Mouse (Mus musculus) cerebellum, adult 18-20 months (tissue): Measurements from ENCODE around the gene Gm20219.
"Not testable (repeated sequence)": the region's sequence is repeated elsewhere in the genome, so short reads cannot be mapped to it uniquely, and the experiment has no call there.

Source experiments
- DNase-seq, 2 experiments: peaks; one replicate each; pipeline ENCODE4 v3.0.0; 2021

Gm20219 gene

GRCm38 (mm10) chr17:56511707-56512090, 42.5 kb downstream of the Gm20219 start:
- no peak for DNase-seq

GRCm38 (mm10) chr17:56510970-56511706, 43.0 kb downstream of the Gm20219 start:
- DNase-seq, result peak; percentile 23 to 40

- peak; percentile 74 for DNase-seq
Observed at GRCm38 (mm10) chr17:56510473-56510969, 43.7 kb downstream of the Gm20219 start.

GRCm38 (mm10) chr17:56509707-56510472, 44.3 kb downstream of the Gm20219 start:
- peak; percentile 73 to 74 for DNase-seq

- peak in 1 of 2 experiments; percentile 23 for DNase-seq
Observed at GRCm38 (mm10) chr17:56509021-56509640, 45.1 kb downstream of the Gm20219 start.

- peak; percentile 95 to 99 for DNase-seq
Observed at GRCm38 (mm10) chr17:56507161-56508068, 46.8 kb downstream of the Gm20219 start.

GRCm38 (mm10) chr17:56506417-56507065, 47.6 kb downstream of the Gm20219 start:
- peak in 1 of 2 experiments; percentile 43 for DNase-seq

- no peak for DNase-seq
Observed at GRCm38 (mm10) chr17:56505401-56505800, 48.8 kb downstream of the Gm20219 start.

GRCm38 (mm10) chr17:56502526-56502925, 51.7 kb downstream of the Gm20219 start:
- DNase-seq, result peak; percentile 81 to 83

GRCm38 (mm10) chr17:56501635-56502400, 52.4 kb downstream of the Gm20219 start:
- not testable (repeated sequence) for DNase-seq
